Mouse (Mus musculus) forebrain, embryonic 11.5 days (tissue): ENCODE measurements around the gene Tcf21. TPM values are rescaled to one million over a fixed set of nuclear protein-coding genes. Genes with fewer than 3 reads are reported as not detected.

Source experiments
- polyA plus RNA-seq: library from polyadenylated mRNA; unstranded; fragments of >200 nt; fragmentation: Nextera tagmentation; extraction: Ambion mirVana; gene quantifications from 2 replicates; pipeline ENCODE4 v1.2.1, GENCODE M21; 2014

Gene Tcf21
- polyA plus RNA-seq, 1 experiment from 2014 or later = not detected

Other genes with a start within 250 kb of the Tcf21 start
- 2.2 and 2.4 TPM in 2 replicates for gene Slc2a12, start 175.2 kb downstream of the Tcf21 start, polyA plus RNA-seq
- 109 and 111 TPM in 2 replicates for gene Tbpl1, start 88.2 kb downstream of the Tcf21 start, polyA plus RNA-seq